Mouse (Mus musculus) left cerebral cortex, postnatal 4 days (tissue): ENCODE results near the gene Nupl1. TPM values are rescaled to one million over a fixed set of nuclear protein-coding genes. Genes with fewer than 3 reads are reported as not detected.

ENCODE experiments used
- DNase-seq: peaks from one replicate; pipeline ENCODE4 v3.0.0-alpha.2; 2022
- intact Hi-C: fragments of 180-260 bp; cut with DNase I; formaldehyde crosslinking; loops from one replicate; pipeline ENCODE4 v1.15.1; 2025
- total RNA-seq, 2 experiments: library from RNA; stranded (reverse); gene quantifications; 2 replicates each; pipeline ENCODE4 v1.2.3; 2021

The Nupl1 gene
- total RNA-seq, 2 experiments from 2014 or later, result not detected

GRCm38 (mm10) chr14:60250366-60250765, 865 bp downstream of the Nupl1 start:
- DNase-seq, result no peak
- intact Hi-C loops, result loop anchor here (5.0 kb wide), 1 partner anchor 447 kb away; no protein-coding TSS in a partner anchor

- intact Hi-C loops, result loop anchor here (10.0 kb wide), 1 partner anchor 644 kb away; the partner anchor contains the start of gene Cdadc1
- DNase-seq, result no peak
These were observed 12.7 kb downstream of the Nupl1 start for GRCm38 (mm10) chr14:60238551-60238950.

- DNase-seq, result no peak
- intact Hi-C loops, result no loop called here
These were observed 31.3 kb downstream of the Nupl1 start for GRCm38 (mm10) chr14:60219886-60220285.

GRCm38 (mm10) chr14:60217616-60218015, 33.6 kb downstream of the Nupl1 start:
- intact Hi-C loops, result no loop called here
- no peak for DNase-seq

- DNase-seq, result no peak
- intact Hi-C loops, result no loop called here
These were observed 35.1 kb downstream of the Nupl1 start for GRCm38 (mm10) chr14:60216125-60216524.

- no peak for DNase-seq
- intact Hi-C loops, result no loop called here
These were observed 36.2 kb downstream of the Nupl1 start for GRCm38 (mm10) chr14:60215000-60215399.

GRCm38 (mm10) chr14:60214040-60214439, 37.2 kb downstream of the Nupl1 start:
- intact Hi-C loops, result no loop called here
- DNase-seq, result no peak

- no peak for DNase-seq
- intact Hi-C loops, result no loop called here
These were observed 42.1 kb downstream of the Nupl1 start for GRCm38 (mm10) chr14:60209166-60209565.

GRCm38 (mm10) chr14:60204993-60205392, 46.2 kb downstream of the Nupl1 start:
- DNase-seq, result no peak
- intact Hi-C loops, result no loop called here

- no peak for DNase-seq
- intact Hi-C loops, result no loop called here
These were observed 54.3 kb downstream of the Nupl1 start, which contains the start of gene Atp8a2 for GRCm38 (mm10) chr14:60196884-60197283. TSS of gene Atp8a2 (minus strand) at chr14:60197179.

GRCm38 (mm10) chr14:60195999-60196398, 55.2 kb downstream of the Nupl1 start:
- no peak for DNase-seq
- intact Hi-C loops, result no loop called here

- no peak for DNase-seq
- intact Hi-C loops, result no loop called here
These were observed 56.6 kb downstream of the Nupl1 start for GRCm38 (mm10) chr14:60194606-60195005.

GRCm38 (mm10) chr14:60189771-60190170, 61.5 kb downstream of the Nupl1 start:
- no peak for DNase-seq
- intact Hi-C loops, result no loop called here

GRCm38 (mm10) chr14:60188201-60188825, 62.9 kb downstream of the Nupl1 start:
- intact Hi-C loops, result no loop called here
- DNase-seq, result no peak

GRCm38 (mm10) chr14:60181306-60181705, 69.9 kb downstream of the Nupl1 start:
- intact Hi-C loops, result no loop called here
- no peak for DNase-seq

- DNase-seq, result no peak
- intact Hi-C loops, result loop anchor here (10.0 kb wide), 1 partner anchor 94 kb away; no protein-coding TSS in a partner anchor
These were observed 72.7 kb downstream of the Nupl1 start for GRCm38 (mm10) chr14:60178571-60178955.

GRCm38 (mm10) chr14:60177614-60178570, 73.3 kb downstream of the Nupl1 start:
- DNase-seq, result no peak
- intact Hi-C loops, result loop anchor here (10.0 kb wide), 1 partner anchor 93 kb away; no protein-coding TSS in a partner anchor

GRCm38 (mm10) chr14:60176891-60177613, 74.2 kb downstream of the Nupl1 start:
- DNase-seq, result peak; percentile 56
- intact Hi-C loops, result loop anchor here (10.0 kb wide), 1 partner anchor 92 kb away; no protein-coding TSS in a partner anchor

GRCm38 (mm10) chr14:60176469-60176890, 74.8 kb downstream of the Nupl1 start:
- intact Hi-C loops, result loop anchor here (10.0 kb wide), 1 partner anchor 92 kb away; no protein-coding TSS in a partner anchor
- DNase-seq, result no peak

- intact Hi-C loops, result loop anchor here (10.0 kb wide), 1 partner anchor 88 kb away; no protein-coding TSS in a partner anchor
- DNase-seq, result no peak
These were observed 78.8 kb downstream of the Nupl1 start for GRCm38 (mm10) chr14:60172286-60173055.
